Mouse (Mus musculus): ENCODE results near the gene Zmynd19.

DNA sequence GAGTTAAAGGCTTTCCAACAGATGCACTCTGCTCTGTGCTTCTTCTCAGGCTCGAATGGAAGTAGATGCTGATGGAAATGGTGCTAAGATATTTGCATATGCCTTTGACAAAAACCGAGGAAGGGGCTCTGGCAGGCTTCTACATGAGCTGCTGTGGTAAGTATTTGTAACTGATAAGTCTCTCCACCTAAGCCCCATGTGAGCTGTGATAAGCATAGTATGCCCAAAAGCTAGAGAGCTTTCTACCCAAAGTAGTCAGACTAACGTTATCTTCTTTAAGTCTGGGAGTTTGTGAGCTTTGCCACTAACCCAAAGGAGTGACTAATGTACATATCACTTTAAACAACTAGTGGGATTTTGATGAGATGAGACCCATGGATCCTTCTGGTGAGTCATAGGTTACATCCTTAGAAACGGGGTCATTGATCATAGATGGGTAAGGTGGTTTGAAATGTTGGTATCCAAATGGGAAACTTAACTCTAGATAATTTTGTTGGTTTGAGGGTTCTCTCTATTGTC, 3.0 kb downstream of the Zmynd19 start:
- TF ChIP-seq CTCF (conservative IDR thresholded peaks at IDR 0.05; ENCODE audit: low read length), result no peak
- TF ChIP-seq NANOG (IDR thresholded peaks at IDR 0.05; ENCODE audit: borderline replicate concordance, low read length), result no peak
- no peak for TF ChIP-seq POU5F1 (IDR thresholded peaks at IDR 0.05; ENCODE audit: borderline replicate concordance, low read length)
